Mouse (Mus musculus): ENCODE data around the gene Adh4. TPM values are rescaled to one million over a fixed set of nuclear protein-coding genes. Genes with fewer than 3 reads are reported as not detected.

Adh4 gene
- not detected for polyA plus RNA-seq (2017; shearing (Covaris generic))

DNA sequence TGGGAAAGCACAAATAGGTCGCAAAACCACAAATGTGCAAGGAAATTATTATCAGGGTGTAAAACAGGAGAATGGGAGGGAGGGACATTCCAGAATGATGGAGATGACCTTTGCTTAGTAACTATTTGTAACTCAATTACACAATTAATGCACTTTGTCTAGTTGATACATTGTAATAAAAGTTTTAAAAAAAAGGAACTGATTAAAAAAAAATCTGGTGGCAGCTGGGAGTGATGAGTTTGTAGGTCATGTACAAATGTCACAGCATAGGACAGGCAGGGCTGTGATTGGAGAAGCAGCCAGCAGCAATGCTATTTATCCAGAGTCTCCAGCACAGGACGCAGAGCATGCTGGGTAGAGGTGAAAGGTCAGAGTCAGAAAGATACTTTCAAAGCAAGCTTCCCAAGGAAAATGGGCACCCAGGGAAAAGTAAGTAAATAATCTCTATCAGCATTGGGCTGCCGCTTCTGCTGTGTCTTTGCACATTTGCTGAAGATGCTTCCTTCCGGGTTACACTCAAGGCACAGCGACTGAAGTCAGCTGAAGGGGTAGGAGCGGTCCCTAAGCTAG lies at the start of gene Adh4:
Gene Adh4, plus strand, starts transcription at position 346 of the 570 bp plus-strand sequence.

DNA sequence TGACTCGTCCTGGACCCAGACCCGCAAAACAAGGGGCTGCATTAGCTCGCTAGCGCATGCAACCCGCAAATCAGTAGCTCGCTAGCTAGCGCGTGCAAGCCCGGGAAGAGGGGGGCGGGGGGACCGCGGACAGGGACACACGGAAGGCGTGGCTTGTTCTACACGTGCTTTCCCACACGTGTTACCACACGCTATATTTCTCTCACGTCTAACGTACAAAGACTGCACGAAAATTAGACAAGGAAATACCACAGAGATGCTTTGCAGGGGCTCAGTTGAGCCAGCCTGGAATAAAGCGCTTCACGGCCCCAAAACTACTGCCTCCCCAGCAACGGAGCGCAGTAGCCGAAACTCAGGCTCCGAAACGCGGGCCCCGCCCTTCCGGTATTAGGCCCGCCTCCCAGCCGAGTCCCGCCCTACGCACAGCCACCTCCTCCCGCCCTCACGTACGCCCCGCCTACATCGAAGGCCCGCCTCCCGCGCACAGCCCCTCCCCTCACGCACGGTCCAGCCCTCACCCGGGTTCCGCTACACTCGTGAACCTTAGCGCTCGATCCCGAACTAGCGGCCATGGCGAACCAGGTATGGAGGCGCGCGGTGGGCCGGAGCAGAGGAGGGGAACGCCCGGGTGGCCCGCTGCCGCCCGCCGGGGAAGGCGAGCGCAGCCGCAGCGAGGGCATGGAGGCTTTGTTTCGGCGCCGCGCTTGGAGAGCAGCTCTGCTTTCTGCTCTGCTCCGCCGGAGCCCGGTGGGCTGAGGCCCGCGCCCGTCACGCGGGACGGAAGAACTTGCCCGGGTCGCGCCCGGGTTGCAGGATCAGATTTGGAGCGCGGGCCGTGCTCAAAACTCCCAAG lies 27.6 kb downstream of the Adh4 start, which contains the start of gene Adh5:
Gene Adh5, plus strand, starts transcription at position 482 of the 853 bp plus-strand sequence.

Other genes starting within 250 kb of the Adh4 start
- not detected for gene 4930579F01Rik, start 221.6 kb upstream of the Adh4 start, polyA plus RNA-seq (2017; shearing (Covaris generic))
- 0.31 TPM for gene Adh7, start 197.7 kb upstream of the Adh4 start, polyA plus RNA-seq (2017; shearing (Covaris generic))
- gene Adh1, start 154.5 kb upstream of the Adh4 start, polyA plus RNA-seq (2017; shearing (Covaris generic)), result 2.4 TPM
- not detected for gene Adh6a, start 102.2 kb upstream of the Adh4 start, polyA plus RNA-seq (2017; shearing (Covaris generic))
- gene Adh6b, start 73.7 kb upstream of the Adh4 start, polyA plus RNA-seq (2017; shearing (Covaris generic)), result not detected
- gene Adh5, start 27.6 kb downstream of the Adh4 start, polyA plus RNA-seq (2017; shearing (Covaris generic)), result 158 TPM
- gene Metap1, start 74.0 kb downstream of the Adh4 start, polyA plus RNA-seq (2017; shearing (Covaris generic)), result 60.7 TPM
- 233 TPM for gene Eif4e, start 110.7 kb downstream of the Adh4 start, polyA plus RNA-seq (2017; shearing (Covaris generic))

All from activated CD4-positive, CD25-positive, alpha-beta regulatory T cell, adult 9 weeks (primary cell).